Mouse (Mus musculus) heart, postnatal 0 days (tissue): ENCODE results near the gene Fads1. TPM values are rescaled to one million over a fixed set of nuclear protein-coding genes. Genes with fewer than 3 reads are reported as not detected.
A peak's percentile ranks its signal among the peaks of the same experiment; 100 is the strongest.

Experiments
- ATAC-seq: fragments of 200-750 bp; cut with Nextera tagmentation; 2 replicates; pipeline ENCODE4 v1.8.0; 2017; ENCODE audit warnings: low read depth, moderate number of reproducible peaks, moderate library complexity; ENCODE audit not compliant: insufficient read depth
- DNase-seq: peaks from one replicate; pipeline ENCODE4 v3.0.0-alpha.2; 2016; ENCODE audit warnings: low spot score
- H3K27ac ChIP-seq: fragments of 300-500 bp; sonication (generic); 2 replicates; pipeline ENCODE4 v1.5.1; 2014; ENCODE audit warnings: low read depth, mild to moderate bottlenecking
- H3K27me3 ChIP-seq: fragments of 300-500 bp; sonication (generic); 2 replicates; pipeline ENCODE4 v1.6.1; 2014; ENCODE audit warnings: low read length, mixed read lengths; ENCODE audit not compliant: control insufficient read depth, insufficient read depth
- H3K36me3 ChIP-seq: fragments of 300-500 bp; sonication (generic); replicated peaks from 2 replicates; pipeline ENCODE4 v1.6.1; 2014; ENCODE audit warnings: low read length, mixed read lengths; ENCODE audit not compliant: control insufficient read depth, insufficient read depth
- H3K4me1 ChIP-seq: fragments of 300-500 bp; sonication (generic); 2 replicates; pipeline ENCODE4 v1.6.1; 2014; ENCODE audit warnings: antibody characterized with exemption; ENCODE audit not compliant: control insufficient read depth, insufficient read depth
- H3K4me2 ChIP-seq: fragments of 300-500 bp; sonication (generic); 2 replicates; pipeline ENCODE4 v1.6.1; 2014; ENCODE audit warnings: low read depth, mild to moderate bottlenecking, low read length, moderate library complexity
- H3K4me3 ChIP-seq: fragments of 300-500 bp; sonication (generic); 2 replicates; pipeline ENCODE4 v1.5.1; 2014; ENCODE audit warnings: low read depth, low read length
- H3K9ac ChIP-seq: fragments of 300-500 bp; sonication (generic); replicated peaks from 2 replicates; pipeline ENCODE4 v1.6.1; 2014; ENCODE audit warnings: low read depth, low read length, mixed read lengths
- H3K9me3 ChIP-seq: fragments of 300-500 bp; sonication (generic); replicated peaks from 2 replicates; pipeline ENCODE4 v1.6.1; 2016; ENCODE audit warnings: low read length; ENCODE audit not compliant: control insufficient read depth
- CTCF ChIP-seq: IDR thresholded peaks from 2 replicates; pipeline ENCODE4 v1.5.1; 2016; ENCODE audit warnings: antibody characterized with exemption, control low read depth, low read depth
- EP300 ChIP-seq: IDR thresholded peaks from 2 replicates; pipeline ENCODE4 v1.6.1; 2016; ENCODE audit warnings: antibody characterized with exemption, low read depth
- WGBS: fragments of 180-500 bp; shearing (Covaris S2); extraction: QIAGEN DNeasy Blood & Tissue Kit; methylation state at CpG from one replicate; pipeline ENCODE4 v1.1.7; 2014; 5-methylcytosine and 5-hydroxymethylcytosine counted together
- polyA plus RNA-seq: library from polyadenylated mRNA; unstranded; fragments of >200 nt; fragmentation: Nextera tagmentation; extraction: Ambion mirVana; gene quantifications from 2 replicates; pipeline ENCODE4 v1.2.1, GENCODE M21; 2015
- total RNA-seq: library from RNA; depleted of rRNA; stranded (reverse); fragments of >200 nt; gene quantifications from 2 replicates; pipeline ENCODE4 v1.2.3, GENCODE M21; 2014; ENCODE audit warnings: low replicate concordance

Gene Fads1
- total and polyA plus RNA-seq, 2 experiments from 2014 or later = 22.1 to 60.1 TPM

GRCm38 (mm10) chr19:10185876-10186275, 3.2 kb downstream of the Fads1 start:
- H3K27me3 ChIP-seq = no peaks in the 10 kb centered on the region
- DNase-seq (no peak), ATAC-seq (no peak)
- H3K4me1 ChIP-seq = 0 out of 2 replicates have a peak, but pooled peaks cover 10% of the 10 kb centered on the region
- no peaks in the 10 kb centered on the region for H3K9me3 ChIP-seq
- H3K4me2 ChIP-seq = no peak overlapping the region
- H3K36me3 ChIP-seq = peaks cover 48% of the 10 kb centered on the region
- H3K4me3 ChIP-seq = no peak overlapping the region
- H3K9ac ChIP-seq = no peak overlapping the region
- H3K27ac ChIP-seq = no peak overlapping the region
- TF ChIP-seq CTCF (no peak), EP300 (no peak)
- 94% methylated on average over 3 of the region's 3 CpGs for WGBS

- no peak for ATAC-seq
These were observed 3.9 kb downstream of the Fads1 start for GRCm38 (mm10) chr19:10186569-10186968.

GRCm38 (mm10) chr19:10188281-10188811, 5.7 kb downstream of the Fads1 start:
- Histone ChIP-seq H3K36me3 (peaks cover 65% of the 10 kb centered on the region), H3K4me1 (0 out of 2 replicates have a peak, but pooled peaks cover 8% of the 10 kb centered on the region), H3K4me3 (no peak overlapping the region), H3K27ac (no peak overlapping the region), H3K27me3 (no peaks in the 10 kb centered on the region), H3K9ac (no peak overlapping the region), H3K4me2 (no peak overlapping the region), H3K9me3 (no peaks in the 10 kb centered on the region)
- 89% methylated on average over 10 of the region's 10 CpGs for WGBS
- DNase-seq = no peak
- no peak for ATAC-seq
- TF ChIP-seq CTCF (no peak), EP300 (no peak)

More at GRCm38 (mm10) chr19:10186569-10186968, 3.9 kb downstream of the Fads1 start:
- H3K9ac ChIP-seq = no peak overlapping the region
- TF ChIP-seq EP300 (no peak), CTCF (no peak)
- H3K27me3 ChIP-seq = no peaks in the 10 kb centered on the region
- no peak for DNase-seq
- no peak overlapping the region for H3K4me2 ChIP-seq
- 91% methylated on average over 8 of the region's 8 CpGs for WGBS
- H3K4me3 ChIP-seq = no peak overlapping the region
- no peaks in the 10 kb centered on the region for H3K9me3 ChIP-seq
- no peak overlapping the region for H3K27ac ChIP-seq
- 0 out of 2 replicates have a peak, but pooled peaks cover 10% of the 10 kb centered on the region for H3K4me1 ChIP-seq
- peaks cover 48% of the 10 kb centered on the region for H3K36me3 ChIP-seq

GRCm38 (mm10) chr19:10189022-10189421, 6.3 kb downstream of the Fads1 start:
- no peaks in the 10 kb centered on the region for H3K9me3 ChIP-seq

GRCm38 (mm10) chr19:10189940-10190339, 7.3 kb downstream of the Fads1 start:
- 96% methylated on average over 8 of the region's 8 CpGs for WGBS
- DNase-seq = no peak
- peaks cover 81% of the 10 kb centered on the region for H3K36me3 ChIP-seq

More at GRCm38 (mm10) chr19:10189022-10189421, 6.3 kb downstream of the Fads1 start:
- ATAC-seq (no peak), DNase-seq (no peak)
- no peak overlapping the region for H3K27ac ChIP-seq
- H3K4me1 ChIP-seq = 0 out of 2 replicates have a peak, but pooled peaks cover 3% of the 10 kb centered on the region
- H3K36me3 ChIP-seq = peaks cover 71% of the 10 kb centered on the region
- H3K9ac ChIP-seq = no peak overlapping the region
- H3K27me3 ChIP-seq = no peaks in the 10 kb centered on the region
- no peak overlapping the region for H3K4me3 ChIP-seq
- H3K4me2 ChIP-seq = no peak overlapping the region
- no peak for TF ChIP-seq EP300
- no peak for TF ChIP-seq CTCF
- WGBS = 95% methylated on average over 6 of the region's 6 CpGs

GRCm38 (mm10) chr19:10190796-10191195, 8.1 kb downstream of the Fads1 start:
- no peaks in the 10 kb centered on the region for H3K27me3 ChIP-seq
- peaks cover 83% of the 10 kb centered on the region for H3K36me3 ChIP-seq
- no peak overlapping the region for H3K27ac ChIP-seq
- no peak overlapping the region for H3K4me2 ChIP-seq
- no peaks in the 10 kb centered on the region for H3K9me3 ChIP-seq
- no peak overlapping the region for H3K4me3 ChIP-seq
- no peak overlapping the region for H3K9ac ChIP-seq
- 42% methylated on average over 2 of the region's 2 CpGs for WGBS
- DNase-seq (peak; percentile 62), ATAC-seq (0 out of 2 replicates have a peak, but pooled peaks have one; percentile 53)
- no peaks in the 10 kb centered on the region for H3K4me1 ChIP-seq
- no peak for TF ChIP-seq EP300
- TF ChIP-seq CTCF = peak; percentile 73

More at GRCm38 (mm10) chr19:10189940-10190339, 7.3 kb downstream of the Fads1 start:
- no peak for ATAC-seq
- no peak for TF ChIP-seq EP300
- no peak for TF ChIP-seq CTCF
- H3K4me3 ChIP-seq = no peak overlapping the region
- no peaks in the 10 kb centered on the region for H3K27me3 ChIP-seq
- no peak overlapping the region for H3K9ac ChIP-seq
- H3K27ac ChIP-seq = no peak overlapping the region
- H3K4me1 ChIP-seq = no peaks in the 10 kb centered on the region
- no peaks in the 10 kb centered on the region for H3K9me3 ChIP-seq
- H3K4me2 ChIP-seq = no peak overlapping the region
